Mouse (Mus musculus) urinary bladder, adult 18-20 months (tissue): ENCODE measurements around the gene Midn.

Experiments used
- DNase-seq, 2 experiments: peaks; one replicate each; pipeline ENCODE4 v3.0.0; 2022; ENCODE audit warnings: low spot score in 2 of 2, mixed read lengths in 2 of 2

Gene Midn

GRCm38 (mm10) chr10:80143664-80144063 lies 4.4 kb upstream of the Midn start:
- DNase-seq: no peak

GRCm38 (mm10) chr10:80144159-80144558 lies 3.9 kb upstream of the Midn start:
- DNase-seq: no peak

GRCm38 (mm10) chr10:80144864-80145838 lies 2.9 kb upstream of the Midn start:
- peak in 1 of 2 experiments; percentile 64 for DNase-seq

GRCm38 (mm10) chr10:80145896-80146295 lies 2.2 kb upstream of the Midn start:
- DNase-seq: no peak

GRCm38 (mm10) chr10:80146568-80147011 lies 1.5 kb upstream of the Midn start:
- no peak for DNase-seq

- DNase-seq: no peak
Observed at GRCm38 (mm10) chr10:80147146-80147718, 840 bp upstream of the Midn start.

GRCm38 (mm10) chr10:80148610-80149290 lies 678 bp downstream of the Midn start:
- peak; percentile 90 to 93 for DNase-seq

GRCm38 (mm10) chr10:80149291-80150225 lies 1.5 kb downstream of the Midn start:
- DNase-seq: peak; percentile 88 to 97

- peak in 1 of 2 experiments; percentile 74 for DNase-seq
Observed at GRCm38 (mm10) chr10:80150226-80151210, 2.4 kb downstream of the Midn start.

GRCm38 (mm10) chr10:80151211-80152034 lies 3.4 kb downstream of the Midn start:
- DNase-seq: peak; percentile 60 to 64

GRCm38 (mm10) chr10:80152071-80152872 lies 4.2 kb downstream of the Midn start:
- peak in 1 of 2 experiments; percentile 40 for DNase-seq

- peak in 1 of 2 experiments; percentile 48 for DNase-seq
Observed at GRCm38 (mm10) chr10:80152873-80153260, 4.8 kb downstream of the Midn start.

- no peak for DNase-seq
Observed at GRCm38 (mm10) chr10:80153713-80154112, 5.6 kb downstream of the Midn start.

- DNase-seq: no peak
Observed at GRCm38 (mm10) chr10:80154384-80154783, 6.3 kb downstream of the Midn start.

- no peak for DNase-seq
Observed at GRCm38 (mm10) chr10:80155277-80155676, 7.2 kb downstream of the Midn start.

GRCm38 (mm10) chr10:80156002-80156751 lies 8.1 kb downstream of the Midn start:
- no peak for DNase-seq

GRCm38 (mm10) chr10:80156752-80157053 lies 8.6 kb downstream of the Midn start:
- no peak for DNase-seq
